Mouse (Mus musculus) limb, embryonic 14.5 days (tissue): ENCODE results near the gene Fchsd2. TPM values are rescaled to one million over a fixed set of nuclear protein-coding genes. Genes with fewer than 3 reads are reported as not detected.

ENCODE experiments used
- ATAC-seq: fragments of 200-750 bp; cut with Nextera tagmentation; 2 replicates; pipeline ENCODE4 v1.8.0; 2017; ENCODE audit warnings: low read depth, moderate number of reproducible peaks, moderate TSS enrichment; ENCODE audit not compliant: low FRiP score
- DNase-seq: peaks from one replicate; pipeline ENCODE4 v3.0.0-alpha.2; 2015; ENCODE audit warnings: low spot score
- H3K27ac ChIP-seq: fragments of 300-500 bp; sonication (generic); replicated peaks from 2 replicates; pipeline ENCODE4 v1.5.1; 2014; ENCODE audit warnings: low read depth, mild to moderate bottlenecking, low read length, moderate library complexity, mixed read lengths
- H3K27me3 ChIP-seq: fragments of 300-500 bp; sonication (generic); 2 replicates; pipeline ENCODE4 v1.6.1; 2014; ENCODE audit warnings: low read length, mixed read lengths; ENCODE audit not compliant: control insufficient read depth, insufficient read depth
- H3K36me3 ChIP-seq: fragments of 300-500 bp; sonication (generic); 2 replicates; pipeline ENCODE4 v1.6.1; 2014; ENCODE audit warnings: mild to moderate bottlenecking, low read length, moderate library complexity, mixed read lengths; ENCODE audit not compliant: control insufficient read depth, insufficient read depth
- H3K4me1 ChIP-seq: fragments of 300-500 bp; sonication (generic); 2 replicates; pipeline ENCODE4 v1.6.1; 2014; ENCODE audit warnings: antibody characterized with exemption, low read length, mixed read lengths; ENCODE audit not compliant: control insufficient read depth, insufficient read depth
- H3K4me2 ChIP-seq: fragments of 300-500 bp; sonication (generic); replicated peaks from 2 replicates; pipeline ENCODE4 v1.6.1; 2014; ENCODE audit warnings: low read depth, mild to moderate bottlenecking, low read length, moderate library complexity; ENCODE audit not compliant: severe bottlenecking
- H3K4me3 ChIP-seq: fragments of 300-500 bp; sonication (generic); replicated peaks from 2 replicates; pipeline ENCODE4 v1.5.1; 2014; ENCODE audit warnings: low read length
- H3K9ac ChIP-seq: fragments of 300-500 bp; sonication (generic); 2 replicates; pipeline ENCODE4 v1.6.1; 2014; ENCODE audit warnings: mild to moderate bottlenecking, low read depth, low read length, moderate library complexity; ENCODE audit not compliant: severe bottlenecking
- H3K9me3 ChIP-seq: fragments of 300-500 bp; sonication (generic); 2 replicates; pipeline ENCODE4 v1.6.1; 2016; ENCODE audit warnings: low read length; ENCODE audit not compliant: control insufficient read depth
- POLR2A ChIP-seq: fragments of 200-500 bp; IDR thresholded peaks from 2 replicates; pipeline ENCODE4 v1.8.0; 2012; ENCODE audit warnings: inconsistent platforms, mild to moderate bottlenecking, moderate library complexity, borderline replicate concordance; ENCODE audit not compliant: insufficient read depth, insufficient read length; ENCODE audit errors: extremely low read depth
- WGBS: fragments of 180-500 bp; shearing (Covaris S2); extraction: QIAGEN DNeasy Blood & Tissue Kit; methylation state at CpG from one replicate; pipeline ENCODE4 v1.1.7; 2014; 5-methylcytosine and 5-hydroxymethylcytosine counted together
- polyA plus RNA-seq, 2 experiments: library from polyadenylated mRNA; depleted of rRNA in 1 of 2; stranded (reverse) in 1 of 2; unstranded in 1 of 2; fragments of >200 nt; fragmentation: Nextera tagmentation in 1 of 2; extraction: Ambion mirVana in 1 of 2; gene quantifications; 2 replicates each; pipeline versions ENCODE4 v1.2.1 to v1.2.3; 2012 to 2014

Gene Fchsd2
- polyA plus RNA-seq, 2 experiments, result 19.9 to 21.9 TPM

DNA sequence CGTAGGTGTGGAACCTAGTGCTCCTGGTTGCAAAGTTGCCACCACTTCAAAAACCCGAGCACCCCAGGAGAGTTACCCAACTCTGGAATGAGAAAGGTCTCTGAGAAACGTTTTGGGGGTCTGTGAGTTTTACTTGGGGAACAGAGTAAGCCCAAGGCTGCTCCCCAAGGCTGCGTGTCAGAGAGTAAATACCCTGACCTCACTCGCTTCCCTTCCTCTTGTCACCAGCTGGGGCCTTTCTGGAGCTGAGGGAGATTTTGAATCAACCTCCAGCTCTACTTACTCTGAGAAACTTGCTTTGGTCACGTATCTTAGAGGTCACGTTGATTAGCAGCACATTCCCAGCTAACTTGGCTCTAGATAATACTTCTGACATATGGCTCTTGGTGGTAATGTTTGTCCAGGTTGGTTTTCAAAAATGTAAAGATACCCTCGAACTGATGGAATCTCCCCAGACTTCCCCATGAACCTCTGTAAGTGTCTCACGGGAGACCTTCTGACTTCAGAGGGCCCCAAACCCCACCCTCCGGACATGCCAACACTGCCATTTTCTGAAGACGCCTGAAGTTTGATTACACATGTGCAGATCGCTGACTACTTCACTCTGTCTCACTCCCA, 20.4 kb upstream of the Fchsd2 start:
- Histone ChIP-seq H3K36me3 (no peaks in the 10 kb centered on the region), H3K4me2 (no peak overlapping the region), H3K4me1 (0 out of 2 replicates have a peak, but pooled peaks cover 3% of the 10 kb centered on the region), H3K9me3 (no peaks in the 10 kb centered on the region), H3K27me3 (no peaks in the 10 kb centered on the region), H3K27ac (no peak overlapping the region), H3K9ac (no peak overlapping the region), H3K4me3 (no peak overlapping the region)
- DNase-seq (no peak), ATAC-seq (no peak)
- 77% methylated on average over 12 of the region's 12 CpGs for WGBS
- no peak for TF ChIP-seq POLR2A

DNA sequence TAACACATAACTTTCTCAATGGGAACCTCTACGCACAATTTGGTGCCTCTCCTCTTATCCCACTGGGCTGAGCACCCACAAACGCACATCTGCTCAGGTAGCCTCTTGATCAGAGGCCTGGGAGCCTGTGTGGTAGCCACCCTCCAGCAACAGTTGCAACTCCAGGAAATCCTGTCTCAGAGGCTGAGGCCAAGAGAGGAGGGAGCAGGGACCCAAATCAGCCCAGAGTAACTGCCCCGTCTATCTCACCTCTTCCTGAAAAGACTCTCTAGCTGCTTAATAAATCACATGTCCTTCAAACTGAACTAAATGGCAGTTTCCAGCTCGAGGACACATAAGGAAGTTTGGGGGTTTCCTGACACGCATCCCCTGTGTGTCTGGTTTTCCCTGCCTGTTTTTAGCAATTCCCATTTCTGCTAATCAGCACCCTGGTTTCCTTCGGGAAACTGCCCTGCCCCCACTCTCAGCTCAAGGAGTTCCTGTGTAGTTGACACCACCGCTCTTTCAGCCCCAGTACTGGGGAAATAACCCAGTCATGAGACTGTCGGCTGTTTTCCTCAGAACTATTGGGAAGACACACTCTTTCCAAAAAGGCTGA, 18.4 kb upstream of the Fchsd2 start:
- no peak for TF ChIP-seq POLR2A
- H3K36me3 ChIP-seq, result no peaks in the 10 kb centered on the region
- H3K9ac ChIP-seq, result no peak overlapping the region
- 55% methylated on average over 8 of the region's 8 CpGs for WGBS
- H3K27ac ChIP-seq, result no peak overlapping the region
- no peak overlapping the region for H3K4me2 ChIP-seq
- no peak for DNase-seq
- no peak overlapping the region for H3K4me3 ChIP-seq
- no peaks in the 10 kb centered on the region for H3K27me3 ChIP-seq
- ATAC-seq, result no peak
- H3K4me1 ChIP-seq, result 0 out of 2 replicates have a peak, but pooled peaks cover 3% of the 10 kb centered on the region
- no peaks in the 10 kb centered on the region for H3K9me3 ChIP-seq

DNA sequence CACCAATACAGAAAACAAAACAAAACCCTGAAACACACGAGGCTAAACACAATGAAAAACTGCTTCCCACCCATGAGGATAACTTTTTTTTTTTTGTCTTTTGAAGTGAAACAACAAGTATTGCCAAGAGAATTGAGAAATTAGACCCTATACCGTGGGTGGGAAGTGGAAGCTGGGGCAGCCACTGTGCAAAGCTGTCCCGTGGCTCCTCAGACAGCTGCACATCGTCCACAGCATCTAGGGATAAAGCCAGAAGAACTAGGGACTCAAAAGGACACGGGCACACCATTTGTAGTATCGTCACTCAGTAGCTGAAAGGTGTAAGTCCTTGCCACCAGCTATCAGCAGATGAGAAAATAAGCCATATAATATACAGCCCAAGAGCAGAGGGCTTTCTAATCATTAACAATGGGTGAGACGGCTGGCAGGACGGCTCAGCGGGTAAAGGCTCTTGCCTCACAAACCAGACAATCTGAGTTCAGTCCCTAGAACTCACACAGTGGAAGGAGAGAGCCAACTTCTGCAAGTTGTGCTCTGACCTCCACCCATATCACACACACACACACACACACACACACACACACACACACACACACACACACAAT, 9.0 kb upstream of the Fchsd2 start:
- no peak for DNase-seq
- Histone ChIP-seq H3K4me2 (no peak overlapping the region), H3K27me3 (no peaks in the 10 kb centered on the region), H3K27ac (no peak overlapping the region), H3K4me3 (no peak overlapping the region), H3K36me3 (no peaks in the 10 kb centered on the region), H3K9me3 (no peaks in the 10 kb centered on the region), H3K9ac (no peak overlapping the region), H3K4me1 (no peaks in the 10 kb centered on the region)
- TF ChIP-seq POLR2A, result no peak
- ATAC-seq, result no peak
- 76% methylated on average over 9 of the region's 9 CpGs for WGBS

DNA sequence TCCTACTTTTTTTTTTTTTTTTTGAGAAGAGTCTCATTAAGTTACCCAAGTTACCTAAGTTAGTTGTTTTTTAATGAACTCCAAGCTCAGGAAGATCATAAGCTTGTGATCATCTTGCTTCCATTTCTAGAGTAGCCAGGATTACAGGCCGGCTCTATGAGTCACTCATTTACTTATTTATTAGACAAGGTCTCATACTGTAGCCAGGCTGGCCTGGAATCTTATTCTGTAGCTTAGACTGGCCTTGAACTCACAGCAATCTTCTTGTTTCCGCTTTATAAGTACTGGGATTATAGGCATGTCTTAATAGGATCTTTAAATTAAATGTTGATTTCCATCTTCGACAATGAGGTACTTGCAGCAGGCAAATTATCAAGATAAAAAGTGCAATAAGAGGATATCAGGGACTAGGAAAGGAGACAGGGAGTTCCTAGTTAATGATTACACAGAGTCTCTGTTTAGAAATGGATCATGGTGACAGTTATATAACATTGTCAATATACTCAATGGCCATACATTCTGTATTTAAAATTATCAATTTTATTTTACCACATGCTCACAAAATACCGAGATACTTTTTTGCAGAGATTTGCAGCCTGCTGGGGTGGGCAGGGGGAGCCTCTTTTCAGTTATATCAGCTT, 7.7 kb upstream of the Fchsd2 start:
- WGBS, result 80% methylated on average over 4 of the region's 4 CpGs
- Histone ChIP-seq H3K27me3 (no peaks in the 10 kb centered on the region), H3K36me3 (no peaks in the 10 kb centered on the region), H3K4me3 (no peak overlapping the region), H3K27ac (no peak overlapping the region), H3K9ac (no peak overlapping the region), H3K9me3 (no peaks in the 10 kb centered on the region), H3K4me2 (no peak overlapping the region), H3K4me1 (no peaks in the 10 kb centered on the region)
- no peak for TF ChIP-seq POLR2A
- no peak for ATAC-seq
- DNase-seq, result no peak

DNA sequence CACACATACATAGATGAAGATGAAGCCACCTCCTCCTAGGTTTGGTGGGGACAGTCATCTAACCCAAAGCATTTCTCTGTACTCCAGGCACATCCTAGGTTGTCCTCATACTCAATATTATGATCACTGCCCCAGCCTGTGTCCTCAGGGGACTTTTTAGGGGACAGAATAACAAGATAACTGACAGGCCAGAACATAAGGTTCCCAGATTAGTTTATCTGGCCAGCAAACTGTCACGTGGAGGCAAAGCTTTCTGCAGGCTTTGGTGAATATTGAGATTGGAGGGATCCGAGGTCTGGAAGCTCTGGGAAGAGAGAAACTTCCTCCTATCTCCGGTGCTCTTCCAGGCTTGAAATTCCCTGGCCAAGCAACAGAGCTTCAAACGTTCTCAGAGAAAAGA, 6.9 kb upstream of the Fchsd2 start:
- WGBS, result 72% methylated on average over 4 of the region's 4 CpGs

More for the DNA sequence above, 6.9 kb upstream of the Fchsd2 start:
- Histone ChIP-seq H3K36me3 (no peaks in the 10 kb centered on the region), H3K27ac (no peak overlapping the region), H3K9ac (no peak overlapping the region), H3K4me1 (no peaks in the 10 kb centered on the region), H3K4me2 (no peak overlapping the region), H3K4me3 (no peak overlapping the region), H3K27me3 (no peaks in the 10 kb centered on the region), H3K9me3 (no peaks in the 10 kb centered on the region)
- ATAC-seq (no peak), DNase-seq (no peak)
- TF ChIP-seq POLR2A, result no peak
